ENCODE assay signal across 11 mouse cellular contexts in genomic region chr5:97022305-97023278, GRCm38 (mm10). TPM values are rescaled to one million over a fixed set of nuclear protein-coding genes. Genes with fewer than 3 reads are reported as not detected.
A peak's percentile ranks its signal among the peaks of the same experiment; 100 is the strongest.
DNase-seq lines count a peak whose midpoint lies in the region; ATAC-seq lines count a peak whose summit lies in the region.
"Had no signal": no experiment of that assay in that cellular context is flagged by ENCODE, and none has a peak within 500 bp of the region (broad histone marks: within the 10 kb centered on the region; RNA-seq: fewer than 3 reads in every experiment).

No protein-coding gene starts in this region.

- H3K4me3 ChIP-seq in heart, embryonic 11.5 days (ENCODE audit: low read depth, low read length), result no peak overlapping the region
- H3K4me3 ChIP-seq in heart, embryonic 10.5 days, result no peak overlapping the region
- peak overlapping the region; percentile 70 for H3K4me3 ChIP-seq in megakaryocyte, embryonic 14.5 days (replicated peaks)
- no peak overlapping the region for H3K4me3 ChIP-seq in hindbrain, embryonic 16.5 days (ENCODE audit: low read length)
- H3K4me3 ChIP-seq in neural tube, embryonic 14.5 days (ENCODE audit: low read depth, low read length), result no peak overlapping the region

- H3K9me3 ChIP-seq in heart, embryonic 11.5 days (replicated peaks; ENCODE audit: control insufficient read depth, low read length), result no peaks in the 10 kb centered on the region
- no peaks in the 10 kb centered on the region for H3K9me3 ChIP-seq in heart, embryonic 10.5 days
- no peaks in the 10 kb centered on the region for H3K9me3 ChIP-seq in megakaryocyte, embryonic 14.5 days
- H3K9me3 ChIP-seq in hindbrain, embryonic 16.5 days (ENCODE audit: control insufficient read depth, low read length), result no peaks in the 10 kb centered on the region
- H3K9me3 ChIP-seq in neural tube, embryonic 14.5 days (ENCODE audit: control insufficient read depth, low read length), result no peaks in the 10 kb centered on the region

- DNase-seq in heart, embryonic 10.5 days (ENCODE audit: low spot score), result no peak
- DNase-seq in thymus, postnatal 14 days, result no peak
- DNase-seq: adrenal gland, adult 8-10 months; kidney, postnatal 10 days; thymus, postnatal 36 days had no signal

- H3K4me2 ChIP-seq in heart, embryonic 11.5 days, result no peak overlapping the region
- no peak overlapping the region for H3K4me2 ChIP-seq in hindbrain, embryonic 16.5 days (ENCODE audit: low read length)
- H3K4me2 ChIP-seq in neural tube, embryonic 14.5 days (ENCODE audit: low read depth, low read length), result no peak overlapping the region

- H3K27me3 ChIP-seq in heart, embryonic 11.5 days (ENCODE audit: control insufficient read depth, insufficient read depth, low read length), result no peaks in the 10 kb centered on the region
- H3K27me3 ChIP-seq in heart, embryonic 10.5 days (ENCODE audit: insufficient read depth, poor library complexity, severe bottlenecking), result no peaks in the 10 kb centered on the region
- H3K27me3 ChIP-seq in megakaryocyte, embryonic 14.5 days (replicated peaks), result no peaks in the 10 kb centered on the region
- H3K27me3 ChIP-seq in hindbrain, embryonic 16.5 days (replicated peaks; ENCODE audit: control insufficient read depth, insufficient read depth, low read length), result no peaks in the 10 kb centered on the region
- H3K27me3 ChIP-seq in neural tube, embryonic 14.5 days (ENCODE audit: control insufficient read depth, insufficient read depth, low read length), result no peaks in the 10 kb centered on the region

- no peaks in the 10 kb centered on the region for H3K36me3 ChIP-seq in heart, embryonic 11.5 days (ENCODE audit: control insufficient read depth, insufficient read depth, low read length)
- H3K36me3 ChIP-seq in heart, embryonic 10.5 days, result no peaks in the 10 kb centered on the region
- peaks cover 82% of the 10 kb centered on the region for H3K36me3 ChIP-seq in megakaryocyte, embryonic 14.5 days (replicated peaks; ENCODE audit: low read length)
- H3K36me3 ChIP-seq in hindbrain, embryonic 16.5 days (ENCODE audit: control insufficient read depth, insufficient read depth, low read length), result no peaks in the 10 kb centered on the region
- H3K36me3 ChIP-seq in neural tube, embryonic 14.5 days (ENCODE audit: control insufficient read depth, insufficient read depth, low read length), result no peaks in the 10 kb centered on the region

- peak; percentile 46; the same call in 1 of the 2 replicates for ATAC-seq in heart, embryonic 11.5 days (replicated peaks; ENCODE audit: insufficient number of reproducible peaks, low FRiP score, low TSS enrichment)
- ATAC-seq in megakaryocyte, adult 5-6 weeks (ENCODE audit: poor library complexity, severe bottlenecking), result no peak
- peak; percentile 53 for ATAC-seq in hindbrain, embryonic 16.5 days
- peak; percentile 83 for ATAC-seq in neural tube, embryonic 14.5 days (ENCODE audit: low read depth)
- ATAC-seq in activated CD4-positive, CD25-positive, alpha-beta regulatory T cell, adult 4 months, result no peak

- no peak overlapping the region for H3K27ac ChIP-seq in heart, embryonic 11.5 days (ENCODE audit: low read depth, low read length)
- no peak overlapping the region for H3K27ac ChIP-seq in heart, embryonic 10.5 days
- no peak overlapping the region for H3K27ac ChIP-seq in hindbrain, embryonic 16.5 days (ENCODE audit: low read depth, low read length)
- no peak overlapping the region for H3K27ac ChIP-seq in neural tube, embryonic 14.5 days (ENCODE audit: low read depth, low read length)

- H3K4me1 ChIP-seq in heart, embryonic 11.5 days (ENCODE audit: control insufficient read depth, insufficient read depth, low read length), result peaks cover 6% of the 10 kb centered on the region
- H3K4me1 ChIP-seq in heart, embryonic 10.5 days, result peaks cover 9% of the 10 kb centered on the region
- H3K4me1 ChIP-seq in megakaryocyte, embryonic 14.5 days, result peaks cover 94% of the 10 kb centered on the region
- peaks cover 7% of the 10 kb centered on the region for H3K4me1 ChIP-seq in hindbrain, embryonic 16.5 days (ENCODE audit: control insufficient read depth, insufficient read depth, low read depth, low read length)
- peaks cover 8% of the 10 kb centered on the region; the same call in 1 of the 2 replicates for H3K4me1 ChIP-seq in neural tube, embryonic 14.5 days (ENCODE audit: control insufficient read depth, insufficient read depth, low read length)

- WGBS in heart, embryonic 11.5 days (ENCODE audit: insufficient replicate concordance), result 44% methylated on average over 15 of the region's 15 CpGs
- 46% methylated on average over 15 of the region's 15 CpGs for WGBS in heart, embryonic 10.5 days
- 71% methylated on average over 15 of the region's 15 CpGs for WGBS in hindbrain, embryonic 16.5 days
- 66% methylated on average over 15 of the region's 15 CpGs for WGBS in neural tube, embryonic 14.5 days

- H3K9ac ChIP-seq in heart, embryonic 11.5 days (ENCODE audit: low read depth, low read length), result no peak overlapping the region
- H3K9ac ChIP-seq in hindbrain, embryonic 16.5 days (ENCODE audit: low read depth, low read length), result no peak overlapping the region
- H3K9ac ChIP-seq in neural tube, embryonic 14.5 days (replicated peaks; ENCODE audit: low read depth, low read length), result no peak overlapping the region

RNA-seq across cellular contexts. Expression of gene Bmp2k, which starts 25.1 kb away (rescaled TPM):
- polyA plus RNA-seq in heart, embryonic 11.5 days (2014; fragmentation: Nextera tagmentation; extraction: Ambion mirVana), result 10.0 and 12.7 TPM in 2 replicates
- 10.2 and 12.3 TPM in 2 replicates for polyA plus RNA-seq in heart, embryonic 10.5 days (2016; fragmentation: Nextera tagmentation; extraction: Ambion mirVana)
- 11.6 and 15.5 TPM in 2 replicates for polyA plus RNA-seq in megakaryocyte, embryonic 14.5 days (2012; ENCODE audit: insufficient read depth, low replicate concordance)
- 67.8 and 74.8 TPM in 2 replicates for total RNA-seq in megakaryocyte, adult 5-6 weeks (2015)
- 33.7 and 43.9 TPM in 2 replicates for total RNA-seq in megakaryocyte, adult 5-6 weeks (2017)
- 7.8 and 8.9 TPM in 2 replicates for polyA plus RNA-seq in hindbrain, embryonic 16.5 days (2015; fragmentation: Nextera tagmentation; extraction: Ambion mirVana)
- polyA plus RNA-seq in neural tube, embryonic 14.5 days (2014; fragmentation: Nextera tagmentation; extraction: Ambion mirVana), result 8.4 and 10.8 TPM in 2 replicates
- polyA plus RNA-seq in activated CD4-positive, CD25-positive, alpha-beta regulatory T cell, adult 4 months (2017; shearing (Covaris generic)), result 10 to 100 TPM in 1 of 2 experiments, 1 to 10 TPM in 1; 8.3 to 19.3 TPM

Comparison
In these comparisons a context has a peak if more than half of its experiments do, and no peak if none do; other contexts are left out.
1. ATAC-seq: peak in heart, embryonic 11.5 days (single experiment), hindbrain, embryonic 16.5 days (single experiment) and neural tube, embryonic 14.5 days (single experiment); none in megakaryocyte, adult 5-6 weeks (single experiment) and activated CD4-positive, CD25-positive, alpha-beta regulatory T cell, adult 4 months (single experiment).